Mouse (Mus musculus): Measurements from ENCODE around the gene Usp13. TPM values are rescaled to one million over a fixed set of nuclear protein-coding genes. Genes with fewer than 3 reads are reported as not detected.

Usp13 gene
- not detected in 2 replicates for polyA plus RNA-seq (2012; ENCODE audit: insufficient read depth, low replicate concordance)

DNA sequence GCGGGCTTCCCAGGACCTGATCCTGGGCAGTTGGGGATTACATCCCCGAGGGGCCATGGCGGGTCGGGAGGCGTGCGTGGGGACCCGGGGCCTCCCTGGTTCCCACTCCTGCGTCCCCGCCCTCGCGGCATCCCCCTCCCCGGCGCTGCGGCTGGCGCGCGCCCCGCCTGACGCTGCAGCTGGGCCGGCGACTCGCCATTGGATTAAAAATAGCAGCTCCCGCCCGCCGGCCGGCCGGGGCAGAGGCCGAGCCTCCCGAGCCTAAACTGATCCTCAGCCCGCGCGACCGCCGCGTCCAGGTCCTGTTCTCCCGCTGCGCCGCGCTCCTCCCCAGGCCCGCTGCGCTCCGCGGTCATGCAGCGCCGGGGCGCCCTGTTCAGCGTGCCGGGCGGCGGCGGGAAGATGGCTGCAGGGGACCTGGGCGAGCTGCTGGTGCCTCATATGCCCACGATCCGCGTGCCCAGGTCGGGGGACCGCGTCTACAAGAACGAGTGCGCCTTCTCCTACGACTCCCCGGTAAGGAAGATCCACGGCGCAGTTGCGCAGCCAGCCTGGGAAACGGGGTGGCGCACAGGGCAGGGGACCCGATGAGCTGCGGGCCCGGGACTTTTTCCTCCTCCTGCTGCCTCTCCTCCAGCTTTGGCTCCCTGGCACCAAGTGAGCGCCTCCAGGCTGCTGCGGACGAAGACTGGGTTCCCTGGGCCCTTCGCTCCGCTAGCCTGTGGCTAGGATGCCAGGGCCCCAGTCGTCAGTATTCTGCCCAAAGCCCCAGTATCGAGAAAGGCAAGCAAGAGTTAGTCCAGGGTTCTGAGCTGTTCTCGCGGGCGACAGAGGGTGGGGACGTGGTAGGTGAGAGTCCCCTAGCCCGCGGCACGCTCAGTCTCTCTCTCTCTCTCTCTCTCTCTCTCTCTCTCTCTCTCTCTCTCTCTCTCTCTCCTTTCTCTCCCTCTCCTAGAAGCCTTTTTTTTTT, at the start of gene Usp13:
TSS of gene Usp13 (plus strand) at position 190 of the 970 bp plus-strand sequence.
- peak within 1 kb of the TSS; percentile 84 for H3K4me3 ChIP-seq (replicated peaks)

DNA sequence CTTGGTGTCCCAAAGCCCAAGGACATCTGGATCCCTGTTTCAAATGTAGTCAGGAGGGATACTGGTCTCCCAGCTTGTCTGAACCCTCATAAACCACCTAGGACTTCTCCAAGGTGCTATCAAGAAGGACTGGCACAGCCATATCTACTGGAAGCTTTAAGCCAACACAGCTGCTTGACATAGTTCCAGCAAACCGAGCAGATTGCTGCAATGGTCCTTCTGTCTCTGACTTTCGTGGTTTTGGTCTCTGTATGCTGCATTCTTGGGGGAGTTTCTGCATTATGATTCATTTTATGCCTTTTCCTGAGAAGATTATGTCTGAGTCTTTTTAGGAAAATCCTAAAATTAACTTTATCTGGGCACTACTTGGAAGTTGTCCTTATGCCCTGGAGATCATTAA, 46.6 kb upstream of the Usp13 start:
- Histone ChIP-seq H3K4me1 (no peaks in the 10 kb centered on the region), H3K27me3 (replicated peaks) (no peaks in the 10 kb centered on the region), H3K36me3 (replicated peaks; ENCODE audit: low read length) (no peaks in the 10 kb centered on the region), H3K9me3 (no peaks in the 10 kb centered on the region), H3K4me3 (replicated peaks) (no peak overlapping the region)
- no peak for TF ChIP-seq GATA1 (IDR thresholded peaks at IDR 0.05; ENCODE audit: borderline replicate concordance, low read length)
- no peak for TF ChIP-seq FLI1 (IDR thresholded peaks at IDR 0.05; ENCODE audit: low read length)

More for the DNA sequence above, at the start of gene Usp13:
- peaks cover 7% of the 10 kb centered on the region for H3K4me1 ChIP-seq
- H3K9me3 ChIP-seq = no peaks in the 10 kb centered on the region
- H3K27me3 ChIP-seq (replicated peaks) = peaks cover 36% of the 10 kb centered on the region
- TF ChIP-seq GATA1 (IDR thresholded peaks at IDR 0.05; ENCODE audit: borderline replicate concordance, low read length) (no peak), FLI1 (IDR thresholded peaks at IDR 0.05; ENCODE audit: low read length) (no peak)
- no peaks in the 10 kb centered on the region for H3K36me3 ChIP-seq (replicated peaks; ENCODE audit: low read length)

DNA sequence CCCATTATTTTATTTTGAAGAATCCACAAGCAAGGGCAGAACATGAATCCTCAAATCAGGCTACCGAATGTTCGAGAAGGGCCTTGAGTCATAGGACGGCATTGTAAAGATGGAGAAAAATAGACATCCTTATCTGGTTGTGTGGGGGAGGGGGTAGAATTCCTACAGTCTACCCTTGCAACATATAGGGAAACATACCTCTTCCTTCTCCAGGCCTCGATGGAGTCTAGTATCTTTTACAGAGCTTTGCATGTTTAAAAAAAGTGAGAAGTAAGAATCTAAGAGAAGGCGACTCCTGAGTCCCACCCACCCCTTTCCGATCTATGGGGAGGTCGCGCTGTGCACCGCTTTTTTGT, 367 bp upstream of the Usp13 start:
- Histone ChIP-seq H3K27me3 (replicated peaks) (peaks cover 36% of the 10 kb centered on the region), H3K4me1 (peaks cover 7% of the 10 kb centered on the region), H3K4me3 (replicated peaks) (peak overlapping the region; percentile 84), H3K9me3 (no peaks in the 10 kb centered on the region), H3K36me3 (replicated peaks; ENCODE audit: low read length) (no peaks in the 10 kb centered on the region)
- no peak for TF ChIP-seq GATA1 (IDR thresholded peaks at IDR 0.05; ENCODE audit: borderline replicate concordance, low read length)
- no peak for TF ChIP-seq FLI1 (IDR thresholded peaks at IDR 0.05; ENCODE audit: low read length)

DNA sequence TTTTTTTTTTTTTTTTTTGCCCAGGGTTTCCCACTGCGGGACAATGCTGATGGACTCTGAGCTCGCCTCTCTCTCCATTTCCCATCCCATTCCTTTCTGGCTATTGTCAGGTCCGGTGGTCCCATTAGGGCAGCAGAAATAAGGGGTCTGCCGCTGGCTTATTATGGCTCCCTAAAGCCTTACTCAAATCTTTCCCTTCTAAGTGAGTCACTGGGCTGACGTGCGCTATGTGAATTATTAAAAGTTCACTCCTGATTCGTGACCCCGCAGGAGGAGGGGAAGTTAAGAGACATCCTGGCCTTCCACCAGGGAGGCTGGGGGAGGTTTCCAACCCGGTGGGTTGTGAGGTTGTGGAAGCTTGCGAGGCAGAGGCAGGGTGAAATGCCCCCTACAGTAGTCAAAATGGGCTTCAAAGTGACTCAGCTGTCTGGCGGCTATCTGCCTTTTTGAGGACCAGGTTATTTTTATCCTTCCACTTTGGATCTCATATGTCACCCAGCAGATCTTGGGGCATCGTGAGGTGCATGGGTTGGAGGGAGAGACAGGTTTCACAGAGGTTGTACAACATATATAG, 1.1 kb downstream of the Usp13 start:
- TF ChIP-seq FLI1 (IDR thresholded peaks at IDR 0.05; ENCODE audit: low read length) (no peak), GATA1 (IDR thresholded peaks at IDR 0.05; ENCODE audit: borderline replicate concordance, low read length) (no peak)
- Histone ChIP-seq H3K27me3 (replicated peaks) (peaks cover 36% of the 10 kb centered on the region), H3K36me3 (replicated peaks; ENCODE audit: low read length) (no peaks in the 10 kb centered on the region), H3K4me3 (replicated peaks) (no peak overlapping the region), H3K9me3 (no peaks in the 10 kb centered on the region), H3K4me1 (peaks cover 7% of the 10 kb centered on the region)

DNA sequence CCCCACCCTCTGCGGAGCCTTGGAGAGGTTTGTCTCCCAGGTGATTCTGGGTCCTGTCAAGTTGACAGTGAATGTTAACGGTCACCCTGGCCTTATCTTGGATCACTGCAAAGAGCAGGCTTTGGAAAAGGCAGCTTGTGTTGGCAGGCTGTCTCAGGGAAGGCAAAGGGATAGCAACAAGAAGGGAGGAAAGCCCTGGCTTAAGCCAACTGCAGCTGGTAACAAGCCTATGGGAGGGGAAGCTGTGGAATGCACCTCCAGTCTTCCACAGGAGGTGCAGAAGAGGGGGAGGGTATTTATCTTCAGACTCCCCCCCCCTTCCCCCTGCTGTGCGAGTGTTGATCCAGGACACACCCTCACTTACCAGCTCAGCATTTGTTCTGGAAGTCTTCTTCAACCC, 5.3 kb downstream of the Usp13 start:
- no peaks in the 10 kb centered on the region for H3K36me3 ChIP-seq (replicated peaks; ENCODE audit: low read length)
- 0 out of 2 replicates have a peak, but pooled peaks cover 4% of the 10 kb centered on the region for H3K9me3 ChIP-seq
- TF ChIP-seq FLI1 (IDR thresholded peaks at IDR 0.05; ENCODE audit: low read length) (no peak), GATA1 (IDR thresholded peaks at IDR 0.05; ENCODE audit: borderline replicate concordance, low read length) (no peak)
- H3K27me3 ChIP-seq (replicated peaks) = peaks cover 18% of the 10 kb centered on the region
- peaks cover 4% of the 10 kb centered on the region for H3K4me1 ChIP-seq
- no peak overlapping the region for H3K4me3 ChIP-seq (replicated peaks)

DNA sequence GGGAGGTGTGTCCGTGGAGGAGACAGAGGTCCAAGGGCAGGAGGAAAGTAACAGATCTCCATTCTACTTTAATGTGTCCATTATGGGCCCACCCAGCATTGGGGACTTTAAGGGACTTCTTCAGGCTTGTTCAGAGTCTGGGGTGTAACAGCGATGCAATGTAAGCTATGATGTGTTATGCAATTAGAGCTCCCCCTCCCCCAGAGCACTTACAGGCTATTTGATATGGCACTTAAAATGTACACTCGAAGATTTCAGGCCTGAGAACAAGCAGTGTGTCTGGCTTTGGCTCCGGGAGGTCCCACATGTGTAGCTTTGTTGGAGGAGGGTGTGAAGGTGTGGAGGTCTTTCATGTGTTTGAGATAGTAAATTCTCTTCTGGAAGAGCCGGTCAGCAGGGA, 7.6 kb downstream of the Usp13 start:
- Histone ChIP-seq H3K4me3 (replicated peaks) (no peak overlapping the region), H3K9me3 (0 out of 2 replicates have a peak, but pooled peaks cover 4% of the 10 kb centered on the region), H3K36me3 (replicated peaks; ENCODE audit: low read length) (no peaks in the 10 kb centered on the region), H3K4me1 (no peaks in the 10 kb centered on the region), H3K27me3 (replicated peaks) (peaks cover 2% of the 10 kb centered on the region)
- TF ChIP-seq GATA1 (IDR thresholded peaks at IDR 0.05; ENCODE audit: borderline replicate concordance, low read length) = no peak
- TF ChIP-seq FLI1 (IDR thresholded peaks at IDR 0.05; ENCODE audit: low read length) = no peak

DNA sequence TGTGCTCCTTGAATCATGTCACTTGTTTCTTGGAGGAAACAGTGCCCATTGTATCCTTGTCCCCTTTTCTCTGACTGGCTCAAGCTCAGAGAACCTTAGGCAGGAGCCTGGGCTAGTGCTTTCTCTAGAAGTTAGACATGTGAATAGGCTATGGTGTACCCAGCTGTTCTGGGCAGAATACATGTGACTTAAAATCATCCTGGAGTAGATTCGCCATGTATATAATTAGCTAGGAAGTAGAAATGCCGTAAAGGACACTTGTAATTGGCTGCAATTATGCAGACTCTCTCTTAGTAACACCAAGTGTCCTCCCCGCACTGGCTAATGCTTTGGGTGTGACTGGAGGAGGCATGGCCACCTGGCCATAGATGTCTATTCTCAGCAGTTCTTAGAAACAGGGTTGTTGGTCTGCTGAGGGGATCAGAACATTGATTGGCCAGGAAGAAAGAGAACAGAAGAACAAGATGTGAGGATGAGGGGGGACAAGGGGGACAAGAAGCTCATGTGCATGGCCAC, 8.7 kb downstream of the Usp13 start:
- Histone ChIP-seq H3K4me1 (no peaks in the 10 kb centered on the region), H3K4me3 (replicated peaks) (no peak overlapping the region), H3K36me3 (replicated peaks; ENCODE audit: low read length) (no peaks in the 10 kb centered on the region), H3K27me3 (replicated peaks) (peaks cover 2% of the 10 kb centered on the region), H3K9me3 (0 out of 2 replicates have a peak, but pooled peaks cover 4% of the 10 kb centered on the region)
- TF ChIP-seq GATA1 (IDR thresholded peaks at IDR 0.05; ENCODE audit: borderline replicate concordance, low read length) = no peak
- no peak for TF ChIP-seq FLI1 (IDR thresholded peaks at IDR 0.05; ENCODE audit: low read length)

DNA sequence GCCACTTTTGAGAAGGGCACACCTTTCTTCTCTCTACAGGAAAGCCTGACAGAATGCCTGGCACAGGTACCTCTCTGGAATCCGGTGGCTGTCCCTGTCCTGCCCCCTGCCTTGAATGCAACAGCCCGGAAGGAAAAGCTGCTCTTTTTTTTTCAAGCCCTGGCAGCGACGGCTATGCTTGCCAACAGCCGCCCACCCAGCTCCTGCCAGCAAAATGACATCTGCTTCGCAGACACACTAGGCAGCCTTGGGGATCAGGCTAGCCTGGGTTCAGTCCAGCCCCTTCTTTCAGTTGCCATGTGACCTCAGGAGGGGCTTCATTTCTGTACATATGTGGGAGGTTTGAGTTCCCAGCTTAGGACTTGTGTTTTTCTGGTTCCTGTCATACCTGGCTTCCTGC, 9.4 kb downstream of the Usp13 start:
- TF ChIP-seq FLI1 (IDR thresholded peaks at IDR 0.05; ENCODE audit: low read length) (no peak), GATA1 (IDR thresholded peaks at IDR 0.05; ENCODE audit: borderline replicate concordance, low read length) (no peak)
- Histone ChIP-seq H3K27me3 (replicated peaks) (no peaks in the 10 kb centered on the region), H3K9me3 (0 out of 2 replicates have a peak, but pooled peaks cover 4% of the 10 kb centered on the region), H3K4me1 (no peaks in the 10 kb centered on the region), H3K36me3 (replicated peaks; ENCODE audit: low read length) (no peaks in the 10 kb centered on the region), H3K4me3 (replicated peaks) (no peak overlapping the region)

DNA sequence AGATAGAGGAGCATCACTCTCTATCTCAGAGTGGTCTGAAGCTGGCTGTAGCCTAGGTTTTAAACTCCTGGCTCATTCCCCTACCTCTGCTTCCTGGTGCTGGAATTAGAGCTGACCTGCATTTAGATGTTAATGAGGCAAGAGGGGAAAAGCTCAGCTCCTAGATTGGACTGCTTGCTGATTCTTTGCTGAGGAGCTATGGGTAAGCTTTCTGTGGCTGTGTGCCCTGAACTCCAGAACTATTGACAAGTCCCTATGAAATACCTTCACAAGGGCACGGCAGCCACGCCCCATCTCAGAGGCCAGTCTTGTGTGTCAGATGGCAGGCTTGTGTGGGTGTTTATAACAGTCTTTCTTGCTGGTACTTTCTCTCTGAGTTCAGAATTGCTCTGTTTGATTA, 16.5 kb downstream of the Usp13 start:
- Histone ChIP-seq H3K4me3 (replicated peaks) (no peak overlapping the region), H3K9me3 (no peaks in the 10 kb centered on the region), H3K4me1 (no peaks in the 10 kb centered on the region), H3K36me3 (replicated peaks; ENCODE audit: low read length) (no peaks in the 10 kb centered on the region), H3K27me3 (replicated peaks) (no peaks in the 10 kb centered on the region)
- no peak for TF ChIP-seq FLI1 (IDR thresholded peaks at IDR 0.05; ENCODE audit: low read length)
- TF ChIP-seq GATA1 (IDR thresholded peaks at IDR 0.05; ENCODE audit: borderline replicate concordance, low read length) = no peak

DNA sequence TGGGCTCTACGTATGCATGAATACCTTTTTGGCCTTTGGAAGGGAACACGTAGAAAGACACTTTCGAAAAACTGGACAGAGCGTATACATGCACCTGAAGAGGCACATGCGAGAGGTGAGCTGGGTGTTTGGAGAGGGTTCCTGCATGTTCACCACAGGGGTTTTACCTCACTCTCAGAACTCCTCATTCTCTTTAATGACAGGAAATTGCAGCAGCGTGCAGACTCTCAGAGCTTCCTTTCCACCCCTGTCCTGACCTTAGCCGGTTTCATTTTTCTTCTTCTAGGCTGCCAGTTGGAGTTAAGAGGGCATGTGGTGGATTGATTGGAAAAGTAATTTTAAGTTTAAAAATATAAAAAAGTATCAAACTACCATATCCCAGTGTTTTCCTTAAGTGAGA, 20.5 kb downstream of the Usp13 start:
- no peak overlapping the region for H3K4me3 ChIP-seq (replicated peaks)
- H3K27me3 ChIP-seq (replicated peaks) = no peaks in the 10 kb centered on the region
- no peak for TF ChIP-seq FLI1 (IDR thresholded peaks at IDR 0.05; ENCODE audit: low read length)
- no peak for TF ChIP-seq GATA1 (IDR thresholded peaks at IDR 0.05; ENCODE audit: borderline replicate concordance, low read length)
- H3K9me3 ChIP-seq = no peaks in the 10 kb centered on the region
- H3K4me1 ChIP-seq = no peaks in the 10 kb centered on the region
- no peaks in the 10 kb centered on the region for H3K36me3 ChIP-seq (replicated peaks; ENCODE audit: low read length)

Measured in megakaryocyte, embryonic 14.5 days (primary cell).